Mouse (Mus musculus) thymus, adult 2 months (tissue): ENCODE measurements around the gene Wipf2.

Source experiments
- CTCF ChIP-seq: fragments of 200-500 bp; IDR thresholded peaks from 2 replicates; pipeline ENCODE4 v1.5.1; 2012; ENCODE audit warnings: mild to moderate bottlenecking, control low read depth, low read length, moderate library complexity, borderline replicate concordance; ENCODE audit not compliant: control insufficient read depth, poor library complexity, insufficient read depth; ENCODE audit errors: extremely low read depth
- POLR2A ChIP-seq: fragments of 200-500 bp; IDR thresholded peaks from 2 replicates; pipeline ENCODE4 v1.6.1; 2012; ENCODE audit warnings: mild to moderate bottlenecking, low read length, control low read depth, moderate library complexity; ENCODE audit not compliant: control insufficient read depth, poor library complexity, insufficient read depth; ENCODE audit errors: extremely low read depth

GRCm38 (mm10) chr11:98871416-98871815 lies 8.0 kb downstream of the Wipf2 start:
- TF ChIP-seq CTCF (no peak), POLR2A (no peak)
